Mouse (Mus musculus): Measurements from ENCODE around the gene Ralgapb.

The Ralgapb gene

DNA sequence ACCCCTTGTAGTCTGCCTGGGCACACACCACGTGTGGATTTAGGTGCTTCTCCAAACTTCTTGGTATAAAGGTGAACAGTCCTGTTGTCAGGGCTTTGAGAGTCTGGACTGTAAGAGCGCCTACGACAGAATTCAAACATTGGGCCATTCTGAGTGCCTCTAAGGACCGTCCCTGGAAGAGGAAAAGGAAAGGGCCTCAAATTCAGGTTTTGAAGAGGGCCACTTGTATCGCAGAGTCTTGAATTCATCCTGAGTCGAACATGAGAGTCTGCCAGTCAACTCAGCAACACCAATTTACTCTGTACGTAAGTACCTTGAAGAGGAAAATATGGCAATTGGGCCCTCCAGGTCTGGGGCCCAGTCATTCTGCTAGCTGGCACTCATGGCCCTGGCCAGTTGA lies 6.7 kb upstream of the Ralgapb start:
- DNase-seq (ENCODE audit: extremely low read depth, low read depth) = no peak

DNA sequence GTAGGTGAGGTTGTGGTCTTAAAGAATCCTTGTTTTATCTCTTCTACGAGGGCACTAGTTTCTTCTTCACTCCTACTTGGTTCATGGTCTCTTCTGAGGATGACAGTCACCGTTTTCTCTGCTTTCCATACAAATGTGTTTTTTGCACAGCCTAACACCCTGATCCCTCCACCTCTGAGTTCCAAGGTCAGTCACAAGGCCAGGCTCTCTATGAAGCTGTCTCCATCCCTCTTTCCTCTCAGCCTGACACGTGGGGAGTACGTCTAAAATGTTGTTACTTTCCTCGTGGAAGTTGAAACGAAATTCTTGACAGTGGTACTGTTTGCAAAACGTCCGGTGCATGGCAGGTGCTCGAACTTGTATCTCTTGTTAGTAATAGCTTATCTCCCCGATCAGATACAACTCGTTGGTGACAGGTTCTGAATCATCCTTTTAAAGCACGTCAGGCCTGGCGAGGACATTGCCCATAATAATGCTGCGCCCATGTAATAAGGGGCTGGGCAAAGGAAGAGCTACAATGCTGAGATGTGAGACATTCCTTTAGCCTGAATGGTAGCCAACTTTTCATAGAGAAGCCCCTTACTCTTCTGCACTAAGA lies 552 bp upstream of the Ralgapb start:
- DNase-seq (ENCODE audit: extremely low read depth, low read depth) = no peak

DNA sequence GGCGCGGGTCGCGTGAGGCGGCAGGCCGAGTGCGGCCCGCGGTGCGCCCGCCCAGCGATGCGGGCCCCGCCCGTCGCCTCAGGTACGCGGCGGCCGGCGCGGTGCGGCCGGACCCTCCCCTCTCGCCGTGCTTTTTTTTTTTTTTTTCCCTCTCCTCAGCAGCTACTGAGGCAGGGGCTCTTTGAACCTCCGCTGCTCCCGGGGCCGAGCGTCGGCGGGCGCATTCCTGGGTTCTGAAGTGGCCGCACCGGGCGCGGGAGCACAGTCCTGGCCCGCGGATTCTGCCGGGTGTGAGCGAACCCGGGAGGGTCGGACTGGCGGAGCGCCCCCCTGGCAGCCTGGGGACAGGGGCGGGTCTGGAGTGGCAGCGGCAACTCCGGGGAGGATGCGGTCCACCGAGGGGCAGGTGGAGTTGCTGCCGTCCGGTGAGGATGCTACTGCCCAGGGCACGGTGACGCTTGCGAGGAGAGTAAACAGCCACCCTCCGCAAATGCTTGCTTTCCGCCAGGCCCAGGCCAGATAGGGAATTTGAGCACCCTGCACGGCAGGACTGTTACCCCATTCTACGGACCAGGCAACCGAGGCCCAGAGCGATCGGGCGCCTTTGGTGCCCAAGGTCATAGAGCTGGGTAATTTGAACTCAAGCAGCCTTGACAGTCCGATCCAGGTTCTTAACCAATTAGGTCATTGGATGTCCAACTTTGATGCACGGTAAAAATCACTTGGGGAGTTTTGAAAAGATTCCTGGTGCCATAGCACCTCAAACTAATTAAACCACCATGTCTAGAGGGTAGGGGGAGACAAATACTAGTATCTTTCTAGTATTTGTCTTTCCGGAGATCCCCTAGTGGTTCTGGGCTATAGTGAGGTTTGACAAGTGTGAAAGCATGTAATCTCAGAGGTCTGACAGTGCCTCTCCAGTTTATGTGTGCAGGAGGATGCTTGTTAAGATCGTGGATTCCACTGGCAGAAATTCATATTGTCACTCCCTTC lies 670 bp downstream of the Ralgapb start:
- no peak for DNase-seq (ENCODE audit: extremely low read depth, low read depth)

DNA sequence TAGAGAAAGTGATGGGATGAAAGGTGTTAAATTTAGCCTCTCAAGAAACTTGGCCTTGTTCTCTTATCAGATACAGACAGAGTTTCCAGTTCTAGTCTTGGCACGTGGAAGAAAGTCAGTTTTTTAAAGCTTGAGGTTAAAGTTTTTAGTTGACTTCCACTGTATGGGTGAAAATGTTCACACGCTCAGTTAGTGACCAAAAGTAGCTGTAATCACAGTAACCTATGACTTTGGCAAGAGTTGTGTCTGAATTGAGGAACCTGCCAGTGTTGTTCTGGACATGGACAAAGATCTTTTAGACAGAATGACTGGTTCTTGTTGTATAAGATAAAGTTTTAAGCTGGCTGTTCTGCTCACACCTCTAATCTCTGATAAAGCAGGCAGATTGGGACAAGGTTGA lies 3.6 kb downstream of the Ralgapb start:
- DNase-seq (ENCODE audit: extremely low read depth, low read depth) = no peak

DNA sequence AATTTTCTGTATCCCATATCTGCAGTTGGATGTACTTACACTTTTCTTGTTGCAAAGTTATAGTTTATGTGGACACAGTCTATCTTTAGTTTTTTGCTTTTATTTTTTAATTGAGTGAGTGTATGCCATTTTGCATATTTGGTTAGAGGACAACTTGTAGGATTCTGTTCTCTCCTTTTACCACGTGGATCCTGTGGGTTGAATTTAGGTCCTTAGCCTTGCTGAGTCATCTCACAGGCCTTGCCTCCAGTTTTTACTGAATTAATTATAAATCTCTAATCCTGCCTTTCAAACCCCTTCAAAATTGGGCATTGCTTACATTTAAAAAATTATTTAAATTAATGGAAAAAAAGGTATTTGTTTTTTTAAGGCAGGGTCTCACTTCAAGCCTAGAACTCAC lies 6.2 kb downstream of the Ralgapb start:
- DNase-seq (ENCODE audit: extremely low read depth, low read depth) = no peak

DNA sequence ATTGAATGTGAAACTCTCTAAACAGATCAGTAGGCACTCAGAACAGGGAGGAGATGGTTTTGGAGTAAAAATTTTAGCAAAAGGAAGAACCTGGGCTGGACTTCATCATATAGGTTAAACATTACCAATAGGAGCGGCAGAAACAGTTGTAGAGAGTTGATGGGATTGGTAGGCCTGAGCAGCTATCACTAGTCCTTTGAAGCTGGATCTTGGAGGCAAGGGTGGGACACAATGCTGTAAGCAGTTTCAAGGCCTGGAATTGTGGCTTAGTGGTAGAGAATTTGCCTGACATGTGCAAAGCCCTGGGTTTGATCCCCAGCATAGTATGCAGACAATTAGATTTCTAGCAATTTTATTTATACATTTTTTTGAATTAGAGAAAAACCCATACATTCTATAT lies 9.0 kb downstream of the Ralgapb start:
- DNase-seq (ENCODE audit: extremely low read depth, low read depth) = no peak

DNA sequence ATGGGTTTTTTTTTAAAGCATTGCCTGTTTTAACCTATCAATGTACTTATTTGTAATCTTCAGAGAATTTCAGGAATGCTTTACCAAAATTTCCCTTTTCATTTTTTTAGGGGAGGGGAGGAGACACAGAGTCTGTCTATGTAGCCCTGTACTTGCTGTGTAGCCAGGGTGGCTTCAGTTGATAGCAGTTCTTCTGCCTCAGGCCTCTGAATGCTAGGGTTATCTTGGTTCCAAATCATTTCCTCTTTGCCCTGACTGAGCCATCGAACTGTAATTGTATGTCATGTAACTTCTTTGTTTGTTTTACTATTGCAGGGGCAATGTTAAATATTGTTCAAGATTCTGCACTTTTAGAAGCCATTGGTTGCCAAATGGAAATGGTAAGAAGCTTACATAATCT lies 36.2 kb downstream of the Ralgapb start:
- DNase-seq (ENCODE audit: extremely low read depth, low read depth) = peak; percentile 34

DNA sequence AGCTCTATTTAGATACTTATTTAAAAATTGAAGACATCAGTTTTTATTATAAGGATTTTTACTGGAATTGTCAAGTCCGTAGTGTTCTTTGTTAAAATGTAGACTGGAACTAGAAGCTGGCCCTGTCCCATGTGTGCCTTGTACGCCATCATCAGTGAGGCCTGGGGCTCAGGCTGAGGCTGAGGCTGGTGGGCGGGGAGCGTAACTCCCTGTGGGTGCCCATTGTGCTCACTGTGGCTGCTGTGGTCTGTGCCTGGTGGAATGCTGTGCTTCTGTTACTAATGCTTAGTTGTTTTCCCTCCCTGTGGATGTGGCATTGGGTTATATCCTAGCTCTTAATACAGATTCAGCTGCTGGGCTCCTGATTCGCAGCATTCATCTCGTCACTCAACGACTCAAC lies 40.2 kb downstream of the Ralgapb start:
- no peak for DNase-seq (ENCODE audit: extremely low read depth, low read depth)

DNA sequence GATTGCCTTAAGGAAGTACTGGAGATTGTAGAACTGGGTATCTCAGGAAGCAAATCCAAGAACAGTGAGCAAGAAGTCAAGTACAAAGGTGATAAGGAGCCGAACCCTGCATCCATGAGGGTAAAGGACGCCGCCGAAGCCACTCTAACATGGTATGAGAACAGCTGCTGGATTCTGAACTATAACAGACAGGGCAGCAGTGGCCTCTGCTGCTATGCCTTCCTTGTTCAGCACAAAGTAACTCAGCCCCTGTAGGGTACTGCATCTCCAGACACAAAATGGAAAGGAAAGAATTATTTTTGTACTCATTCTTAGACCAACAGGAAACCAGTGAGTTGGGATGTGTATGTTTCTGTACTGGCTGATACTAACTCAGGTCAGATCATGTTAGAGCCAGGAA lies 46.8 kb downstream of the Ralgapb start:
- no peak for DNase-seq (ENCODE audit: extremely low read depth, low read depth)

DNA sequence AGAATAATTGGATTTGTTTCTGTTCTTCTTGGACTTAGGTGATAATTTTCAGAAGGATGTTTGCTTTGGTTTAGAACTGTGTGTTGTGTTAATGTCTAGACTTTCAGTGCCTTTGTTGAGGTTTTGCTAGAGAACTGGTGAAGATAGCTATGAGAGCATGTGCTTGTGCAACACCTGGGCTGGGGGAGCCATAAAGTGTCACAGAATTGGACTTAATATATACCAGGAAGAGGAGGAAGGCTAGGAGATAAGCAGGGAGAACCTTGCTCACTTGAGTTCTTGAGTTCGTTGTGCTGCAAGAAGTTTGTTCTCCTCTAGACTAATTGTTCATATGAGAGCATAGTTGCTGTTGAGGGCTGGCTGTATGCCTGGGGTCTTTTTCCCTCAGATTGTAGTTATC lies 48.0 kb downstream of the Ralgapb start:
- DNase-seq (ENCODE audit: extremely low read depth, low read depth) = no peak

DNA sequence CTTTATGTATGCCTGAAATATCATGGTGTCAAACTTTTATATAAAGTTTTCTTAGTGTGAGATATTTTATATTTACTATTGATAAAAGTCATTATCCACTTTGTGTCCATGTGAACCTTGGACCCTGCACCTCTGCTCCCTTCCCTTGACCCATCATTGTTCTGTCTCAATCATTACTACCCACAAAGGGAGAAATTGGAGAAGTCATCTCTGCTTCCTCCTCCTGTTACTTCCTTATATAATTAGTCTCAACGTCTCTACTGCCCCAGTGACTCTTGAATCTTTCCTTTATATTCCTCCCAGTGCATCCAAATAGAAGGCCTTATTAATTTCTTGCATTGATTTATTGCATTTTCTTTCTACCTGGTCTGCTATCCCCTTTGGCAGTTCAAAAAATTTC lies 52.8 kb downstream of the Ralgapb start:
- DNase-seq (ENCODE audit: extremely low read depth, low read depth) = no peak

DNA sequence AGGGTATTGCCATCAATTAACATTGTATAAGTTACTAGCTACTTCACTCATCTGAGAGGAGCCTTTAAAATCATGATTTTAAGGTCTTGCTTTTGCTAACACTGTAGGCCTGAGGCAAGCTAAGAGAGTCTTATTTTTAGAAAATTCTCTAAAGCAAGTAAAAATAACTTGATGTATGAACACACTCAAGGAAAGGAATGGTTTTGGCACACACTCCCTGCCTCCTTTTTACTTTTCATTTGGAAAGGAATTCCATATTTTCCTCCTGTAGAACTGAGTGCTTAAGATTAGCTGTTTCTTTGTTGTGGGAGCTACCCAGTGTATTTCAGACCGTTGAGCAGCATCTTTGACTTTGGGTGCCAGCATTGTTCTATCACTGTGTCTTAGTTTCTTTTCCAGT lies 64.5 kb downstream of the Ralgapb start:
- DNase-seq (ENCODE audit: extremely low read depth, low read depth) = no peak

DNA sequence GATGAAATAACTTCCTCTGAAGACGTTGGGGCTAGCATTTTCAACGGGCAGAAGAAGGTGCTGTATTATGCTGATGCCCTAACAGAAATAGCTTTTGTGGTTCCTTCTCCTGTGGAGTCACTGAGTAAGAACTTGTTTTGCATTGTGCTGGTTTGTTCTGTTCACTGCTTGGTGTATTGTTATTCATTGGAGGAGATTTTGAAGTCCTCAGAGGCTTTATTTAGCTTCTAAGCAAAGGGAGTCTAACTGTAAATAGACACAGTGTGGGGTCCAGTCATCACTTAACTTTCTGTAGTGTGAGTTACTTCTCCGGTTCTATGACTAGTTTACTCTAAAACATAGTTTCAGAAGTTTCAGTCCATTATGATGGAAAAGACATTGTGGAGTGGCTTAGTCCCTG lies 68.0 kb downstream of the Ralgapb start:
- DNase-seq (ENCODE audit: extremely low read depth, low read depth) = no peak

DNA sequence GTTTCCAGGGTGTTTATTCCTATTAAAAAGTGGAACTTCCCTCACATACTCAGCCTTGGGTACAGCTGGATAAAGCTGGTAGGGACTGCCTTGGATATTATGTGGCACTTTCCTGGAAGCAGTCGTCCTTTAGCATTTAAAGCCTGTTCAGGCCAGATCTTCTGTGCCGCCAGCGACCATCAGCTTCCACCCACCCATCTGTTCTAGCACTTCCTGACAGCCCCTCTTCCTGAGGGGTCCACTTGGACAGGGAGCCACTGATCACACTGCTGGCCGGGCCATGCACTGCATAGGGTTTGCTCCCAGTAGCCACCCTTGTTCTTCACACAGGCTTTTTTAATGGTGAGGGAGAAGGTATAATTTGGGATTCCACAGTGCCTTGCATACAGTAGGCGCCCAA lies 88.8 kb downstream of the Ralgapb start:
- DNase-seq (ENCODE audit: extremely low read depth, low read depth) = no peak

DNA sequence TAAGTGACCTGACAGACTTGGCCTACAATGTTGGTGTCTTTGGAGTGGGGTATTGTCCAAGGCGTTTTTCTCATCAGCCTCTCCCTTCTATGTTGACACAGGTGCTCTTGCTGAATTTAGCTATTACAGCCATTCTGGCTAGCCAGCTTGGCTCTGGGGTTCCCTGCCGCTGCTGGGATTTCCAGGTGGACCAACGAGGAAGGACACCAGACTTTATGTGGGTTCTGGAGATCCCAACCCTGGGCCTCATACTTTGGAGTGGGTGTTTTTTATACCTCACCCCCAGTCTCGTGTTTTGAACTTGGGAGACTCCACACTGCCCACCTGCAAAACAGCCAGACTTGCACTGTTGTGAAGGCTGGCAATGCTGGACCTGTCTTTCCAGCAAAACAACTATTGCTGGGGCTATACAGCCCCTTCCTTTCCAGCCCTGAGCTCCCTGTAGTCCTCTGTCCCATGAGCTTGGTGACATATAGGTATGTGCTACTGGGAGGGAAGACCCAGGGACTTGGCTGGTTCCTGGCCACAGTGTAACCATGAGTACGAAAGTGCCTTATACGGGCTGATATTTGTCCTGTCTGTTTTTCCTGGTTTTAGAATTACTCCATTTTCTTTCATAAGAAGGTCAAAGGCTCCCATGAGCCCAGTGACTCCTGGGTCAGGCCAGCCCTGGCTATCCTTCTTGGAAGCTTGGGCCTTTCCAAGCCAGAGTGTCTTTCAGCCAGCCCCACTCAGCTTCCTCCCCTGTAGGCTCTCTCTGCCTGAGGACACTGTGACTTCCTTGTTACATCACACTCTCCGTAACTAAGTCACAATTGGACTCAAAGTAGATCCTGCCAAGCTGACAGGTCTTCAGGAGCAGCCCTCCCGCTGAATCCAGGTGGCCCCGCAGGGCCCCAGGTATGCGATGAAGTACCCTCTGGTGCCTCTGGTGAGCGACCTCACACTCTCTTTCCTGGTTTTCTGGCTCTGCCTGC lies 92.5 kb downstream of the Ralgapb start, which contains the start of gene Adig:
TSS of gene Adig (plus strand) at position 777 of the 977 bp plus-strand sequence.
- DNase-seq (ENCODE audit: extremely low read depth, low read depth) = no peak

DNA sequence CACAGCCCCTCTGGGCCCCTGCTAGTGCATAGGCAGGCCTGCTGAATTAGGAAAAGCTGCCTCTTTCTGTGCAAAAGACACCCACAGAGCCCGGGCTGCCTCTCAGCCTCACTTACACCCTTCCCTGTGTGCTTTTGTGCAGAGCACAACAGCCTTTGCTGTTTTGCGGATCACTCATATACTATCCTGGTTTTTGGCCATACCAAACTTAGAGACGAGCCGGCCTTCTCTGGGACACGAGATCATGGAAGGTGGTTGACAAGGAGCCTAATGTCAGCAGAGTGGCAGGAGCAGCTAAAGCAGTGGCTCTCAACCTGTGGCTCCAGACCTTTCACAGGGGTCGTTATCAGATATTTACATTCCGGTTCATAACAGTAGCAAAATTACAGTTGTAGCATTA lies 93.6 kb downstream of the Ralgapb start:
- DNase-seq (ENCODE audit: extremely low read depth, low read depth) = no peak

DNA sequence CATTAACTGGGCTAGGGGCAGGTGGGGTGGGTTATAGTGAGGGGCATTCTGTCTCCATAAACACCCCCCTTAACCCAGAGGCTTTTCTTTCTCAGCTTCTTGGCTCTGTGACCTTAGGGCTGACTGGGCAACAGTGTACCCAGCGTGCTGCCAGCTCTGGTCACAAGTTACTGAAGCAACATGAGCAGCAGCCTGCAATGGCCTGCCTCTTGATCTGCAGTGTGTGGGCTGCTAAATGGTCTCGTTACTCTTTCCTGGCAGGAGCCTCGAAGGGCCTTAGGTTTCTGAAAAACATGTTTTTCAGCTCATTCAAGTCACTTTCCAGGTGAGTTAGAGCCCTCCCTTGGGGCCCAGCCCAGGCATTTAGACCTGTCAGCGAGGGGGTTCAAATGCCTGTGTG lies 94.0 kb downstream of the Ralgapb start:
- DNase-seq (ENCODE audit: extremely low read depth, low read depth) = no peak

DNA sequence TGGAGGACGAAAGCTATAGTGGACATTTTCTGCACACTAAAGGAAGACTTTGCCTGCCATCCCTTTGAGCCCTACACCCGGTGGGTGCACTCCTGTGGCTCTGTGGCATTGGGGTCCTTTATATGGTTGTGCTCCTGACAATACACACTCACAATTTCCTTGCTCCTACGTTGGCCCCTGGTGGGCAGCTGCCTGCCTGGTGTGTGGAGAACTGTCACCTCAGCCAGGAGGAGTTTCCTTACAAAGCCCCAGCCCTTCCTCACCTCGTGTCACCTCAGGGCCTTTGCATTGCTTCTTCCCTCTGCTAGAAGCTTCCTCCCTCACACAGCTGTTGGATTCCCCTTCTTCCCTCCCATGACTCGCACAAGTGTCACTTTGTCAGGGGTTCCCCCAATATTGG lies 96.8 kb downstream of the Ralgapb start:
- DNase-seq (ENCODE audit: extremely low read depth, low read depth) = no peak

DNA sequence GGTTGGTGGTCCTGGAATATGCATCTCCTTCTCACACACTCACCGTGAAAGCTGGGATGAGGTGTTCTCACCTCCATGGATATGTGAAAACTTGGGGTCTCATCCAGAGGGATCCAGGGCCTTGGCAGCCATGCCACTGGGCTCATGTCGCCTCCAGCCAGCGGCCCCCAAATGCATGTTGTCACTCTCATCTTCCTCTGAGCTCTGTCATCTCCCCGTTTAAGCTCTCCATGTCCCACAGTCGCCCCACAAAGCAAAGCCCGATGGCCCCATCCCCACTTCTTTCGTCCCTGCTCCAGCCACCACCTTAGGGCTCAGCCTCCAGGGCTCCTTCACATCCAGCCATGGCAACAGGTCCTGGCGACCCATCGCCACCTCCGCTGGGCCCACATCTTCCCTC lies 97.4 kb downstream of the Ralgapb start:
- DNase-seq (ENCODE audit: extremely low read depth, low read depth) = no peak

DNA sequence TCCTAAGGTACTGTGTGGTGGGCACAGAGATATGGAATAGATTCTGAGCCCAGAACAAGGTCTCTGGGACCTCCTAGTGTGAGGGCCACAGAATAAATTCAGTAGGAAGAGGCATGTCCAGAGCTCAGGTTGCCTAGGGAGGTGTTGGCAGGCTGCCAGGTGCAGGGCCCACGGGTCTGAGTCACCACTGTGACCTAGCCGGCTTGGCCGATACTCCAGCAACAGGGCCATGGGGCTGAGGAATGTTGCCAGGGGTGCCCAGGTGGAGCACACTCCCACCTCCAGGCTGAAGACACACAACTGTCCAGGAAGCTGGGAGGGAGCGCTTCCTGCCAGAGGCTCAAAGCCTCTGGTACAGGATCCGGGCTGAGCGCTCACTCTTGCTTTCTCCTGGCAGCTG lies 101.0 kb downstream of the Ralgapb start:
- no peak for DNase-seq (ENCODE audit: extremely low read depth, low read depth)

DNA sequence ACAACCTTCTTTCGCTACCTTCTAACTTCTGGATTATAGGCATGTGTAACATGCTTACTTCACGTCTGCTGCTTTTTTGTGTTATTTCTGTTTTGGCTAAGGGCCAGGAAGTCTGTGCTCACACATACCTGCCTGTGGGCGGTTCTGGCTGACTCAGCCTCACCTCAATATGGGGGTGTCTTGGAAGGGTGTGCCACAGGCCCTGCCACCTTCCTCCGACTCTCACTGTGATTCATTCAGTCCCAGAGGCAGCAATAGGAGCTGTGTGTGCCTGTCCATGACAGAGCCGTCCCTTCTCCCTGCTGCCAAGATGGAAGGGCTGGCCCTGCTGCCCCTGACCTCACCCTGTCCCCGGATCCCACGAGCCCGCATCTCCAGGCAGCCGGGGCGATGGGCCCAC lies 102.9 kb downstream of the Ralgapb start, which contains the start of gene Arhgap40:
TSS of gene Arhgap40 (plus strand) at position 269 of the 400 bp plus-strand sequence.
- DNase-seq (ENCODE audit: extremely low read depth, low read depth) = no peak
